Mouse (Mus musculus) lung, postnatal 0 days (tissue): ENCODE results near the gene Tab1.

Experiments used
- CTCF ChIP-seq: IDR thresholded peaks from 2 replicates; pipeline ENCODE4 v1.5.1; 2016; ENCODE audit warnings: antibody characterized with exemption, mild to moderate bottlenecking
- EP300 ChIP-seq: IDR thresholded peaks from 2 replicates; pipeline ENCODE4 v1.6.1; 2016; ENCODE audit warnings: antibody characterized with exemption, mild to moderate bottlenecking, control low read depth

DNA sequence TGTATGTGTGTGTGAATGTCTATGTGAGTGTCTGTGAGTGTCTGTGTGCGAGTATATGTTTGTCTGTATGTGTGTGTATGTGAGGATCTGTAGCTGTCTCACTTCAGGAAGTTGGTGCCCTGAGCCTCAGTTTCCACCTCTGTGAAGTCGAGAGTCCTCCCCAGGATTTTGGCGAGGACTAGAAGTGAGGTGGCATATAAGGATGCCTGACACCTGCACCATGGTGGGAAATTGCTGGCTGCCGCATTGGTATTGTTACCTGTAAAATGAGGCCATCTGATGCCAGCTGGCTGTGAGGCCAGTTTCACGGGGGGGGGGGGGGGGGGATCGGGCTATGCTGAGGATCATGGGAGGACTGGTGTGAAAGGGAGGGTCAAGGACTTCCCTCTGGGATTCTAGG, 42.8 kb downstream of the Tab1 start:
- no peak for TF ChIP-seq CTCF
- TF ChIP-seq EP300: no peak
